Mouse (Mus musculus) midbrain, embryonic 11.5 days (tissue): ENCODE measurements around the gene Dnah5. TPM values are rescaled to one million over a fixed set of nuclear protein-coding genes. Genes with fewer than 3 reads are reported as not detected.
"Not testable (repeated sequence)": the region's sequence is repeated elsewhere in the genome, so short reads cannot be mapped to it uniquely, and the experiment has no call there.

Source experiments
- ATAC-seq: fragments of 200-750 bp; cut with Nextera tagmentation; 2 replicates; pipeline ENCODE4 v1.8.0; 2017; ENCODE audit warnings: moderate TSS enrichment, moderate library complexity; ENCODE audit not compliant: low FRiP score
- DNase-seq: peaks from one replicate; pipeline ENCODE4 v3.0.0; 2015; ENCODE audit warnings: low spot score; ENCODE audit errors: missing footprints
- H3K27ac ChIP-seq: fragments of 300-500 bp; sonication (generic); 2 replicates; pipeline ENCODE4 v1.5.1; 2014; ENCODE audit warnings: low read depth, low read length
- H3K27me3 ChIP-seq: fragments of 300-500 bp; sonication (generic); 2 replicates; pipeline ENCODE4 v1.6.1; 2014; ENCODE audit warnings: mild to moderate bottlenecking, low read length, moderate library complexity, mixed read lengths; ENCODE audit not compliant: control insufficient read depth, insufficient read depth
- H3K36me3 ChIP-seq: fragments of 300-500 bp; sonication (generic); 2 replicates; pipeline ENCODE4 v1.6.1; 2014; ENCODE audit warnings: mild to moderate bottlenecking, low read length, moderate library complexity, mixed read lengths; ENCODE audit not compliant: control insufficient read depth, insufficient read depth
- H3K4me1 ChIP-seq: fragments of 300-500 bp; sonication (generic); 2 replicates; pipeline ENCODE4 v1.6.1; 2014; ENCODE audit warnings: low read length; ENCODE audit not compliant: control insufficient read depth, insufficient read depth
- H3K4me2 ChIP-seq: fragments of 300-500 bp; sonication (generic); 2 replicates; pipeline ENCODE4 v1.6.1; 2014; ENCODE audit warnings: mild to moderate bottlenecking, moderate library complexity
- H3K4me3 ChIP-seq: fragments of 300-500 bp; sonication (generic); 2 replicates; pipeline ENCODE4 v1.5.1; 2014; ENCODE audit warnings: low read depth, low read length
- H3K9ac ChIP-seq: fragments of 300-500 bp; sonication (generic); 2 replicates; pipeline ENCODE4 v1.6.1; 2014; ENCODE audit warnings: low read length
- H3K9me3 ChIP-seq: fragments of 300-500 bp; sonication (generic); 2 replicates; pipeline ENCODE4 v1.6.1; 2016; ENCODE audit warnings: low read length; ENCODE audit not compliant: control insufficient read depth
- WGBS: fragments of 180-500 bp; shearing (Covaris S2); extraction: QIAGEN DNeasy Blood & Tissue Kit; methylation state at CpG from one replicate; pipeline ENCODE4 v1.1.7; 2014; 5-methylcytosine and 5-hydroxymethylcytosine counted together
- polyA plus RNA-seq: library from polyadenylated mRNA; unstranded; fragments of >200 nt; fragmentation: Nextera tagmentation; extraction: Ambion mirVana; gene quantifications from 2 replicates; pipeline ENCODE4 v1.2.1, GENCODE M21; 2014

The Dnah5 gene
- polyA plus RNA-seq, 1 experiment from 2014 or later: 0.33 TPM

- Histone ChIP-seq H3K9me3 (no peaks in the 10 kb centered on the region), H3K4me3 (no peak overlapping the region), H3K27ac (no peak overlapping the region), H3K4me2 (no peak overlapping the region), H3K9ac (no peak overlapping the region), H3K36me3 (no peaks in the 10 kb centered on the region), H3K27me3 (no peaks in the 10 kb centered on the region), H3K4me1 (peaks cover 2% of the 10 kb centered on the region; the same call in 1 of the 2 replicates)
- 88% methylated on average over 4 of the region's 4 CpGs for WGBS
- DNase-seq (no peak), ATAC-seq (no peak)
Observed at GRCm38 (mm10) chr15:28395481-28395880, 191.9 kb downstream of the Dnah5 start.

- Histone ChIP-seq H3K9me3 (no peaks in the 10 kb centered on the region), H3K4me3 (no peak overlapping the region), H3K9ac (no peak overlapping the region), H3K4me1 (peaks cover 2% of the 10 kb centered on the region; the same call in 1 of the 2 replicates), H3K27ac (no peak overlapping the region), H3K4me2 (no peak overlapping the region), H3K27me3 (no peaks in the 10 kb centered on the region), H3K36me3 (no peaks in the 10 kb centered on the region)
- 60% methylated on average over 1 of the region's 1 CpGs for WGBS
- ATAC-seq (no peak; the same call in 1 of the 2 replicates), DNase-seq (no peak)
Observed at GRCm38 (mm10) chr15:28398472-28398871, 194.9 kb downstream of the Dnah5 start.

- Histone ChIP-seq H3K27me3 (no peaks in the 10 kb centered on the region), H3K4me2 (no peak overlapping the region), H3K27ac (no peak overlapping the region), H3K4me3 (no peak overlapping the region), H3K9me3 (no peaks in the 10 kb centered on the region), H3K9ac (no peak overlapping the region), H3K4me1 (peaks cover 2% of the 10 kb centered on the region; the same call in 1 of the 2 replicates), H3K36me3 (no peaks in the 10 kb centered on the region)
- no peak for DNase-seq
- 63% methylated on average over 8 of the region's 8 CpGs for WGBS
- no peak for ATAC-seq
Observed at GRCm38 (mm10) chr15:28399258-28399657, 195.7 kb downstream of the Dnah5 start.

DNA sequence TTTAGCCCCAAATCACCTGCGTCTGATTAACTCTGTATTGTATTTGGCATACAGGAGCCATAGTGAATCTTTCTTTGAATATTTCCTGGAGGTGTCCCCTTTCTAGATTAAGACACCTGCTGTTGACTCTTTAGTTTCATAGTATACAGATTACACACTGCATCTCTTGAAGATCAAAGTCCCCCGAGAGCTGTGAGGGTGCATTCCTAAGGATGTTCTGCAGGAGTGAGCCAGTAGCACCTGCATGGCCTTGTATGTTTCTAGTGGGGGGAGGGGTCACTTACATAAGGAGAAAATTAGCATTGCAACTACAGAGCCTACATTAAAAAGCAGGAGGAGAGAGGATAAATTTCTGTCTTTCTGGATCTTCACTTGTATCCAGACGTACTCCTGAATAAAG lies 201.1 kb downstream of the Dnah5 start:
- no peak overlapping the region for H3K4me3 ChIP-seq
- 83% methylated on average over 3 of the region's 3 CpGs for WGBS
- H3K27ac ChIP-seq: no peak overlapping the region
- no peak overlapping the region for H3K4me2 ChIP-seq
- H3K4me1 ChIP-seq: no peaks in the 10 kb centered on the region
- no peaks in the 10 kb centered on the region for H3K36me3 ChIP-seq
- DNase-seq (no peak), ATAC-seq (no peak)
- no peaks in the 10 kb centered on the region for H3K9me3 ChIP-seq
- H3K27me3 ChIP-seq: no peaks in the 10 kb centered on the region
- H3K9ac ChIP-seq: no peak overlapping the region

- Histone ChIP-seq H3K27ac (no peak overlapping the region), H3K4me1 (no peaks in the 10 kb centered on the region), H3K4me2 (no peak overlapping the region), H3K9ac (no peak overlapping the region), H3K9me3 (no peaks in the 10 kb centered on the region), H3K27me3 (no peaks in the 10 kb centered on the region), H3K36me3 (no peaks in the 10 kb centered on the region), H3K4me3 (no peak overlapping the region)
- DNase-seq (no peak), ATAC-seq (no peak)
- WGBS: 77% methylated on average over 2 of the region's 2 CpGs
Observed at GRCm38 (mm10) chr15:28405136-28405535, 201.6 kb downstream of the Dnah5 start.

DNA sequence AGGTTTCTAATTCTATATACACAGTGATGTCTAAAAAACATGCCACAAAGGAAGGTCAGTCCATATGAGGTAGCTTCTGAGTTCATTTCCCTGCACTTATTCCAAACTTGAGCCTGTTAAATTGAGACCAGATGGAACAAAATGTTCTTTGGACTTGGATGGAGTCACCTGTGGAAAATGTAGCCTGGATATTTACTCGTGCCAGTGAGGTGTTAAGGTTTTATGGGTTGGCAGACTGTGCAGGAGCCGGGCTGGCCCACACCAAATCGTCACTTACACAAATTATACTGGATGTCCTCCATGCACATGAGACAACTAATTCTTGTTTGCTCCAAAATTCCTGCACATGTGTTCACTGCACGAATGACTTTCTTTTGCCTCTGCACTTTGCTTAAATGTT lies 236.2 kb downstream of the Dnah5 start:
- Histone ChIP-seq H3K4me2 (no peak overlapping the region), H3K4me3 (no peak overlapping the region), H3K9ac (no peak overlapping the region), H3K27me3 (no peaks in the 10 kb centered on the region), H3K36me3 (no peaks in the 10 kb centered on the region), H3K9me3 (no peaks in the 10 kb centered on the region), H3K27ac (no peak overlapping the region), H3K4me1 (no peaks in the 10 kb centered on the region)
- ATAC-seq (no peak), DNase-seq (no peak)
- WGBS: 85% methylated on average over 4 of the region's 4 CpGs

DNA sequence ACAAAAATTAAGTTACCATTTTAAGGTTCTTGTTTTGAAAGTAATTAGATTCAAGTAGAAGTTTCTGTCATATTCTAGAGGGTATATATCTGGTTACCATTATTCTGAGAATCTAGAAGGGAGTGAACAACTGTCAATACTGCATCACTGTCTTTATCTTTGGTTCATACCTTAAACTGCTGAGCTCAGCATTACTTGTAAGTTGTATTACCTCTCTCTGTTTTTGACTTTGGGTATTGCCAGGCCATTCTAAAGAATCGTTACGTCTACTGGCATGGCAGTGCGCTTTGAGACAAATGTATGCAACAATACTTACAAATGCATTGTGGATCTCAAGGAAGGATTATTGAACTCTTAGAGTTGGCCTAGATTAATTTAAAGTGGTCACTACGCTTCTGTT lies 240.9 kb downstream of the Dnah5 start:
- Histone ChIP-seq H3K27me3 (no peaks in the 10 kb centered on the region), H3K9ac (no peak overlapping the region), H3K4me3 (no peak overlapping the region), H3K4me2 (no peak overlapping the region), H3K9me3 (no peaks in the 10 kb centered on the region), H3K36me3 (no peaks in the 10 kb centered on the region), H3K27ac (no peak overlapping the region), H3K4me1 (no peaks in the 10 kb centered on the region)
- DNase-seq: no peak
- WGBS: 98% methylated on average over 4 of the region's 4 CpGs
- ATAC-seq: no peak

DNA sequence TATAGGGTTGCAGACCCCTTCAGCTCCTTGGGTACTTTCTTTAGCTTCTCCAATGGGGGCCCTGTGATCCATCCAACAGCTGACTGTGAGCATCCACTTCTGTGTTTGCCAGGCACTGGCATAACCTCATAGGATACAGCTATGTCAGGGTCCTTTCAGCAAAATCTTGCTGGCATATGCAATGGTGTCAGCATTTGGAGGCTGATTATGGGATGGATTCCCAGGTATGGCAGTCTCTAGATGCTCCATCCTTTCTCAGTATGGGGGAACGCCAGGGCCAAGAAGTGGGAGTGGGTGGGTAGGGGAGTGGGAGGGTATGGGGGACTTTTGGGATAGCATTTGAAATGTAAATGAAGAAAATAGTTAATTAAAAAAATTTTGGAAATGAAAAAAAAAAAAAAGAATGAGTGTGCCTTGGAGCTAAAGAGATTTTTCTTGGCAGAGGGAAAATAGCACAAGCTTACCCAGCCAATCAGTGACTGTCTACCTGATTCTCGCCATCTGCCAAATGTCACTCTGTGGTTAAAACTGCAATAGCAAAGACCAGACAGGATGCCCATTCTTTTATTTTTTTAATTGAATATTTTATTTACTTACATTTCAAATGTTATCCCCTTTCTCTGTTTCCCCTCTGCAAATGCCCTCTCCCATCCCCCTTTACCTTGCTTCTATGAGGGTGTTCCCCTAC lies 257.7 kb downstream of the Dnah5 start:
- 87% methylated on average over 2 of the region's 2 CpGs for WGBS
- not testable (repeated sequence) for H3K4me3 ChIP-seq, H3K27me3 ChIP-seq, DNase-seq, ATAC-seq, H3K36me3 ChIP-seq, H3K4me2 ChIP-seq, H3K27ac ChIP-seq, H3K9ac ChIP-seq, H3K4me1 ChIP-seq, H3K9me3 ChIP-seq

GRCm38 (mm10) chr15:28466591-28467247 lies 263.2 kb downstream of the Dnah5 start:
- Histone ChIP-seq H3K4me3 (no peak overlapping the region), H3K27me3 (no peaks in the 10 kb centered on the region), H3K9ac (no peak overlapping the region), H3K4me1 (no peaks in the 10 kb centered on the region), H3K9me3 (no peaks in the 10 kb centered on the region), H3K4me2 (no peak overlapping the region), H3K36me3 (no peaks in the 10 kb centered on the region), H3K27ac (no peak overlapping the region)
- 94% methylated on average over 3 of the region's 3 CpGs for WGBS
- DNase-seq (no peak), ATAC-seq (no peak)
